Mouse (Mus musculus): ENCODE measurements around the gene Plin2. TPM values are rescaled to one million over a fixed set of nuclear protein-coding genes. Genes with fewer than 3 reads are reported as not detected.
"Not testable (repeated sequence)": the region's sequence is repeated elsewhere in the genome, so short reads cannot be mapped to it uniquely, and the experiment has no call there.

The Plin2 gene
- total RNA-seq, 2 experiments from 2014 or later: 124 to 187 TPM

- ATAC-seq (ENCODE audit: poor library complexity, severe bottlenecking): no peak
These were observed 14.9 kb upstream of the Plin2 start for GRCm38 (mm10) chr4:86684806-86685205.

- ATAC-seq (ENCODE audit: poor library complexity, severe bottlenecking): no peak
These were observed 13.9 kb upstream of the Plin2 start for GRCm38 (mm10) chr4:86683746-86684145.

- ATAC-seq (ENCODE audit: poor library complexity, severe bottlenecking): peak; percentile 68; the same call in 1 of the 2 replicates
These were observed 13.4 kb upstream of the Plin2 start for GRCm38 (mm10) chr4:86683280-86683679.

GRCm38 (mm10) chr4:86681846-86682245 lies 12.0 kb upstream of the Plin2 start:
- no peak for ATAC-seq (ENCODE audit: poor library complexity, severe bottlenecking)

GRCm38 (mm10) chr4:86681421-86681820 lies 11.6 kb upstream of the Plin2 start:
- ATAC-seq (ENCODE audit: poor library complexity, severe bottlenecking): no peak

- ATAC-seq (ENCODE audit: poor library complexity, severe bottlenecking): no peak
These were observed 9.8 kb upstream of the Plin2 start for GRCm38 (mm10) chr4:86679686-86680085.

- no peak for ATAC-seq (ENCODE audit: poor library complexity, severe bottlenecking)
These were observed 6.9 kb upstream of the Plin2 start for GRCm38 (mm10) chr4:86676756-86677155.

GRCm38 (mm10) chr4:86674739-86675138 lies 4.9 kb upstream of the Plin2 start:
- not testable (repeated sequence) for ATAC-seq (ENCODE audit: poor library complexity, severe bottlenecking)

- ATAC-seq (ENCODE audit: poor library complexity, severe bottlenecking): not testable (repeated sequence)
These were observed 4.3 kb upstream of the Plin2 start for GRCm38 (mm10) chr4:86674150-86674549.

- ATAC-seq (ENCODE audit: poor library complexity, severe bottlenecking): no peak
These were observed 2.6 kb upstream of the Plin2 start for GRCm38 (mm10) chr4:86672450-86672849.

GRCm38 (mm10) chr4:86671803-86672202 lies 1.9 kb upstream of the Plin2 start:
- peak; percentile 42 for ATAC-seq (ENCODE audit: poor library complexity, severe bottlenecking)

GRCm38 (mm10) chr4:86670582-86671306 lies 884 bp upstream of the Plin2 start:
- ATAC-seq (ENCODE audit: poor library complexity, severe bottlenecking): no peak

GRCm38 (mm10) chr4:86669241-86669753 lies 563 bp downstream of the Plin2 start:
- ATAC-seq (ENCODE audit: poor library complexity, severe bottlenecking): peak; percentile 77

- peak; percentile 14; the same call in 1 of the 2 replicates for ATAC-seq (ENCODE audit: poor library complexity, severe bottlenecking)
These were observed 1.4 kb downstream of the Plin2 start for GRCm38 (mm10) chr4:86668290-86669000.

- no peak for ATAC-seq (ENCODE audit: poor library complexity, severe bottlenecking)
These were observed 4.3 kb downstream of the Plin2 start for GRCm38 (mm10) chr4:86665596-86665995.

- ATAC-seq (ENCODE audit: poor library complexity, severe bottlenecking): no peak
These were observed 5.9 kb downstream of the Plin2 start for GRCm38 (mm10) chr4:86663919-86664318.

- no peak for ATAC-seq (ENCODE audit: poor library complexity, severe bottlenecking)
These were observed 12.7 kb downstream of the Plin2 start for GRCm38 (mm10) chr4:86657176-86657575.

- ATAC-seq (ENCODE audit: poor library complexity, severe bottlenecking): not testable (repeated sequence)
These were observed 13.4 kb downstream of the Plin2 start for GRCm38 (mm10) chr4:86656410-86656809.

GRCm38 (mm10) chr4:86651686-86652384 lies 18.0 kb downstream of the Plin2 start:
- peak; percentile 73 for ATAC-seq (ENCODE audit: poor library complexity, severe bottlenecking)

- ATAC-seq (ENCODE audit: poor library complexity, severe bottlenecking): not testable (repeated sequence)
These were observed 21.5 kb downstream of the Plin2 start for GRCm38 (mm10) chr4:86648394-86648793.

- ATAC-seq (ENCODE audit: poor library complexity, severe bottlenecking): not testable (repeated sequence)
These were observed 32.3 kb downstream of the Plin2 start for GRCm38 (mm10) chr4:86637561-86637960.
